Mouse (Mus musculus): ENCODE measurements around the gene Sord. TPM values are rescaled to one million over a fixed set of nuclear protein-coding genes. Genes with fewer than 3 reads are reported as not detected.

Sord gene
- polyA plus RNA-seq, 1 experiment, result 17.9 TPM

GRCm38 (mm10) chr2:122309647-122310046, 75.1 kb downstream of the Sord start:
- Histone ChIP-seq H3K4me1 (ENCODE audit: control insufficient read depth, insufficient read depth, low read length) (0 out of 2 replicates have a peak, but pooled peaks cover 3% of the 10 kb centered on the region), H3K4me3 (ENCODE audit: insufficient read depth, low read length) (no peak overlapping the region), H3K27ac (ENCODE audit: insufficient read depth, low read length) (no peak overlapping the region)
- TF ChIP-seq POLR2A (IDR thresholded peaks at IDR 0.05; ENCODE audit: low read depth, low read length) (no peak), CTCF (IDR thresholded peaks at IDR 0.05; ENCODE audit: borderline replicate concordance, insufficient read depth, low read length) (no peak)

- Histone ChIP-seq H3K4me3 (ENCODE audit: insufficient read depth, low read length) (no peak overlapping the region), H3K27ac (ENCODE audit: insufficient read depth, low read length) (no peak overlapping the region), H3K4me1 (ENCODE audit: control insufficient read depth, insufficient read depth, low read length) (no peaks in the 10 kb centered on the region)
- TF ChIP-seq POLR2A (IDR thresholded peaks at IDR 0.05; ENCODE audit: low read depth, low read length), result no peak
- no peak for TF ChIP-seq CTCF (IDR thresholded peaks at IDR 0.05; ENCODE audit: borderline replicate concordance, insufficient read depth, low read length)
Measured at GRCm38 (mm10) chr2:122311561-122311960, 77.0 kb downstream of the Sord start.

DNA sequence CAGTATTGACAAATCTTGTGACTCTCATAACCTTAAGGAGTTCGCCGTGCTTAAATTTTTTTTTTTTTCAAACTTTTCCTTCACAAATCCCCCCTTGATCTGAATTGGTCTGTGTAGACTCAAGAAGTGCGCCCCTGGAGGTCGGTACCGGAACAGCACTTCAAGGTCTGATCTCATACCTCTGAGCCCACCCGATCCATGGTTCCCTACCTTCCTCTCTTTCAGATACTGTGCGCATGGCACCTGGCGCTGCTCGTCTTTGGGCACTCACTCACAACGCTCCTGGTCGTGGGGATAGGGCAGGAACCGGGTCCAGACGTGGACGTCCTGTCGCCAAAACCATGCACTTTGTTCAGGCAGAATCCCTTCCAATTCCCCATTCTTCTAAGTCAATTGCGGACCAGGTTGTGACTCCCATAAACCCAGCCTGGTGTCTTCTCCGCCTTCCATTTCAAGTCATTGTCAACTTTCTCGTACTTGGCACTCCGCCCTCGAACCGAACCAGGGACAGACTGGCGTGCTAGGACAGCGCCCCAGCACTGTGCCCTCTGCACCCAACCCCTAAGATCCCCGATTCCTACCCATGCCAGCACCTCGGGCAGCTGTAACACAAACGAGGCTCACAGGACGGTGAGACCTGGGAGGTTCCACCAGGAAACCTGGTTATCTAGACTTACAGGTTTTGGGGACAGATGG, 78.3 kb downstream of the Sord start:
- Histone ChIP-seq H3K27ac (ENCODE audit: insufficient read depth, low read length) (no peak overlapping the region), H3K4me3 (ENCODE audit: insufficient read depth, low read length) (no peak overlapping the region)

GRCm38 (mm10) chr2:122313536-122313935, 79.0 kb downstream of the Sord start, which contains the start of gene Duoxa1:
TSS of gene Duoxa1 (minus strand) at chr2:122313730.
- no peak for TF ChIP-seq POLR2A (IDR thresholded peaks at IDR 0.05; ENCODE audit: low read depth, low read length)
- no peak within 1 kb of the TSS for H3K4me3 ChIP-seq (ENCODE audit: insufficient read depth, low read length)
- H3K27ac ChIP-seq (ENCODE audit: insufficient read depth, low read length), result no peak within 1 kb of the TSS
- no peaks in the 10 kb centered on the region for H3K4me1 ChIP-seq (ENCODE audit: control insufficient read depth, insufficient read depth, low read length)

More for the DNA sequence above, 78.3 kb downstream of the Sord start:
- TF ChIP-seq CTCF (IDR thresholded peaks at IDR 0.05; ENCODE audit: borderline replicate concordance, insufficient read depth, low read length), result peak; percentile 35
- no peak for TF ChIP-seq POLR2A (IDR thresholded peaks at IDR 0.05; ENCODE audit: low read depth, low read length)
- H3K4me1 ChIP-seq (ENCODE audit: control insufficient read depth, insufficient read depth, low read length), result no peaks in the 10 kb centered on the region

Other genes with a start within 250 kb of the Sord start
- 10.0 and 12.2 TPM in 2 replicates for gene Eif3j1, start 206.2 kb upstream of the Sord start, polyA plus RNA-seq (2011; ENCODE audit: insufficient read length, low read depth, missing spikeins)
- gene Spg11, start 116.4 kb upstream of the Sord start, polyA plus RNA-seq (2011; ENCODE audit: insufficient read length, low read depth, missing spikeins), result 21.0 and 21.7 TPM in 2 replicates
- 1,628 and 1,672 TPM in 2 replicates for gene B2m, start 87.1 kb upstream of the Sord start, polyA plus RNA-seq (2011; ENCODE audit: insufficient read length, low read depth, missing spikeins)
- 0.37 and 0.68 TPM in 2 replicates for gene Trim69, start 74.0 kb upstream of the Sord start, polyA plus RNA-seq (2011; ENCODE audit: insufficient read length, low read depth, missing spikeins)
- not detected in 2 replicates for gene Patl2, start 48.6 kb upstream of the Sord start, polyA plus RNA-seq (2011; ENCODE audit: insufficient read length, low read depth, missing spikeins)
- not detected in 2 replicates for gene Terb2, start 48.5 kb upstream of the Sord start, polyA plus RNA-seq (2011; ENCODE audit: insufficient read length, low read depth, missing spikeins)
- not detected in 2 replicates for gene Duox2, start 63.7 kb downstream of the Sord start, polyA plus RNA-seq (2011; ENCODE audit: insufficient read length, low read depth, missing spikeins)
- not detected in 2 replicates for gene Duoxa2, start 64.2 kb downstream of the Sord start, polyA plus RNA-seq (2011; ENCODE audit: insufficient read length, low read depth, missing spikeins)
- 0.48 and 0.58 TPM in 2 replicates for gene Duoxa1, start 79.0 kb downstream of the Sord start, polyA plus RNA-seq (2011; ENCODE audit: insufficient read length, low read depth, missing spikeins)
- gene Duox1, start 80.9 kb downstream of the Sord start, polyA plus RNA-seq (2011; ENCODE audit: insufficient read length, low read depth, missing spikeins), result not detected in 2 replicates
- 10.6 and 12.3 TPM in 2 replicates for gene Shf, start 134.4 kb downstream of the Sord start, polyA plus RNA-seq (2011; ENCODE audit: insufficient read length, low read depth, missing spikeins)
- not detected in 2 replicates for gene Slc28a2, start 191.7 kb downstream of the Sord start, polyA plus RNA-seq (2011; ENCODE audit: insufficient read length, low read depth, missing spikeins)